Mouse (Mus musculus) layer of hippocampus, adult 8-10 months (tissue): ENCODE results near the gene Arhgef10l. TPM values are rescaled to one million over a fixed set of nuclear protein-coding genes. Genes with fewer than 3 reads are reported as not detected.

Experiments
- DNase-seq, 2 experiments: peaks; one replicate each; pipeline ENCODE4 v3.0.0; 2022; ENCODE audit warnings: low spot score in 2 of 2
- total RNA-seq, 4 experiments: library from RNA; stranded (reverse); gene quantifications; 2 replicates each; pipeline ENCODE4 v1.2.4; 2022

The Arhgef10l gene
- total RNA-seq, 4 experiments from 2014 or later: 44.6 to 55.8 (median 46.7) TPM

DNA sequence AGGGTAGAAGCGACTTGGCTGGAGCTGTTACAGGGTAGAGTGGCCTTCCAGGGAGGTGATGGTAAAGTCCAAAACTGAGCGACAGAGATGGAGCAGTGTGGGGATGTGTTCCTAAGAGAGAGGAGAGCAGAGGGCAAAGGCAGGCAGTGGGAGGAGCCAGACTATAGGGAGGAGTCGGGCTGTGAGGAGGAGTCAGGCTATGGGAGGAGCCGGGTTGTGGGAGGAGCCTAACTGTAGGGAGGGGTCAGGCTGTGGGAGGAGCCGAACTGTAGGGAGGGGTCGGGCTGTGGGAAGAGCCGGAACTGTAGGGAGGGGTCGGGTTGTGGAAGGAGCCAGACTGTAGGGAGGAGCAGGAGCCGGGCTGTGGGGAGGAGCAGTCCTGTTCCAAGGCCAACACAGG is 134.8 kb downstream of the Arhgef10l start:
- no peak for DNase-seq

GRCm38 (mm10) chr4:140529735-140530134 is 136.1 kb downstream of the Arhgef10l start:
- no peak for DNase-seq

DNA sequence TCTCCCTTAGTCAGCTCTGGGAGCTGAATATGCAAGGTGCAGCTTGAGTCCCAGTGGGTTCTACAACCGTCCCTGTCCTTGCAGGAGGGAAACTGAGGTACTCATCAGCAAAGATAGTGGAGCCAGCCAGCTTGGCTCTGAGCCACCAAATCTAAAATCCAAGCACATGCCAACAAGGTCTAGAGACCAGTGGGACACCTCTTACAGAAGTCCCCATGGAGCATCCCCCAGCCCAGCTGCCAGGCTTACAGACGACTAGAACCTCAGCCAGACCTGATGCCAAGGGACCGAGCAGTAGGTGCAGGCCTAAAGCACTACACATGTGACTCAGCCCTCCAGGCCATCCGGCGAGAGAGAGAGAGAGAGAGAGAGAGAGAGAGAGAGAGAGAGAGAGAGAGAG is 137.4 kb downstream of the Arhgef10l start:
- DNase-seq: no peak

- no peak for DNase-seq
Measured at GRCm38 (mm10) chr4:140525674-140526177, 140.1 kb downstream of the Arhgef10l start.

GRCm38 (mm10) chr4:140524927-140525326 is 140.9 kb downstream of the Arhgef10l start:
- no peak for DNase-seq

- DNase-seq: no peak
Measured at GRCm38 (mm10) chr4:140522873-140523272, 142.9 kb downstream of the Arhgef10l start.

DNA sequence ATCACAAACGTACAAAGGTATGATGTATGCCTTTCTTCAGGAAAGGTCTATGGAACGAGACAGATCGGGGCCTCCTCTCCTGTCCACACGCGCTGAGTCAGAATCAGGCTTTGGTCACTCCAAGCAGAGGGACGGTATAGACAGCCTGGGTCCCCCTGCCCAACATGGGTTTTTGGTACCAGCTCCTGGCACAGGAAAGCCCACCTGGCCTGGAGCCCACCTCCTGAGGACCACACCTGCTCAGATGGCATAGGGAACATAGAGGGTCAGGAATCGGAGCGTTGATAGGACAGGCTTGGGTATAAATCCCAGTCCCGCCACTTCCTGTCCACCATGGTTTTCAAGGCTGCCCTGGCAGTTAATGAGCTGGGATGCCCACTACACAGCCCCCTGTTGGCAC is 145.1 kb downstream of the Arhgef10l start:
- no peak for DNase-seq

GRCm38 (mm10) chr4:140513797-140514196 is 152.0 kb downstream of the Arhgef10l start:
- DNase-seq: no peak

GRCm38 (mm10) chr4:140509856-140510255 is 156.0 kb downstream of the Arhgef10l start:
- DNase-seq: no peak

GRCm38 (mm10) chr4:140507172-140507714 is 158.6 kb downstream of the Arhgef10l start:
- DNase-seq: no peak

DNA sequence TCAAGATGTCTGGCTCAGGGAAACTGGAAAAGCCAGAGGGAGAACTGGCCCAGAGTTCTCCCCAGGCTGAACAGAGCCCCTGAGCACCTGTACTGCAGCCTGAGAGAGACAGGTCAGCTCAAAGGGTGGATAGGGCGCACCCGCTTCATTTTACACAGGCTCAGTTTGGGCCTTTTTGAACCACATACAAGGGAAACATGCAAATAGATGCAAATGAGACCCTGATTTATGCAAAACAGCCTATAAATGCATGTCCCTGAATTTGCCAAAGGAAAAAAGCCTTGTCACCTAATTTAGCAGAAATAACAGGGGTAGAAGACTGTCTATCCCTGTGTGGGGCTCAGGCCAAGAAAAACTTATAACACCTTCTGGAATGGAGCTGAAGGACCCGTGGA is 160.2 kb downstream of the Arhgef10l start:
- DNase-seq: no peak

GRCm38 (mm10) chr4:140504921-140505607 is 160.7 kb downstream of the Arhgef10l start:
- no peak for DNase-seq

DNA sequence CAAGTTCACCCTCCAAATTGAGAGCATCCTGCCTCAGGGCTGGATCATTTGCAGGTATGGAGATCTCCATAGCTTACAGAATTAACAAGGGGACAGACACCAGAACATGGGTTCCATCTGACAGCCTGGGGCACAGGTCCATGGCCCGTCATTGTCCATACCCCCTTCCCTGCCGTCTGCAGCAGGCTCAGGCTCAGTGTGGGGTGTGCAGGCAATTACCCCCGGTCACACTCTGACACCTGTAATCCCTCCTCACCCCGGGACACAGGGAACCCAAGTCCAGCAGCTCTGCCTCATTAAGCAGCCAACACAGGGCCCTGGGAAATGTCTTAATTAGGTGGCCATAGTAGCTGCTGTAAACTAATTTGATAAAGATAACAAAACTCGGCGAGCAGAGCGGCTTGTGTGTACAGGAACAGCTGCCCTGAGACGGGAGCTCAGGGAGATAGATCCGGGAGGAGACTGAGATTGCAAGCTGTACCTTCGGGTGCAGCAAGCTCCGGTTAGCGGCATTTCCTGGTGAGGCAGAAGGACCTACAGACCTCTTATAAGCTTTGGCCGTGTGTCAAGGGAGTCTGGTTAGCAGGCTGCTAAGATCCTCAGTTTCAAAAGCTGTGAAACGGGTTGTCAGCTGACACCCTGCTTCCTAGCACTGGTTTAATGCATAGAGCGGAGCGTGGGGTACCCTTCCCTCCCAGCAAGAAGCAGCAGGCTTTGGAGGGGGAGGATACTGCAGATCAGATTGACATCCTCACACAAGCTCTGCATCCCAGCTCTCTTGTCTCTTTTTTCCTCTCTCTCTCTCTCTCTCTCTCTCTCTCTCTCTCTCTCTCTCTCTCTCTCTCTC is 161.5 kb downstream of the Arhgef10l start:
- DNase-seq: no peak

DNA sequence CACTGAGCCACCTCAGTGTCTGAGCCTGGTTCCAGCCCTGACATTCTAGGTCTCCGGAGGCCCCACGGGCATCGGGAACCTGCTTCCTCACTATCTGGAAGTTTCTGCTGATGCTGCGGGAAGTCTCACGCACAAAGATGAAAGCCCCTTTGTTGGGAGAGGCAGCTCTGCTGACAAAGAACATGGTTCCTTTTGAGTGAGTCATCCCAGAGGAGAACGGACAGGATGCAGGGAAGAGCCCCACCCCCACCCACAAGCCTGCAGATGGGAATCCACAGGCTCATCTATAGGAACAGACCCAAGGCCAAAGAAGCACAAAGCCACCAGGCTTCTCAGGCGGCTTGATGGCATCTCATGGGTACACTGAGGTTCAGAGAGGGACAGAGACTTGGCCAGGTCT is 165.0 kb downstream of the Arhgef10l start:
- DNase-seq: no peak

DNA sequence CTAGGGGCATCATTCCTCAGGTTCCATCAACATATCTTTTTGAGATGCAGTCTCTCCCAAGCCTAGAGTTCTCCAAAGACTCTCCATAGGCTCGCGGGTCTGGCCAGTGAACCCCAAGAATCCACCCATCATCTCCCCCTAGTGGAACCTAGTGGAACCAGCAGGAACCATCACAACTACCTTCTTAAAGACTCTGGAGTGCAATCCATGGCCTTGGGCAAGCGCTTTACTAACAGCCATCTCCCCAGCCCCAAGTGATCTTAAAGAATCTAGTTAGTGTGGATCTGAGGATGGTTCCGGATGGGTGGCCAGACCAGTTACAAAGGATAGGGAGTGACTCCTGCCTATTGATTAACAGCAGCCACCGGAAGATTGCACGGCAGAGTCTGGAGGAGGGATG is 166.2 kb downstream of the Arhgef10l start:
- DNase-seq: no peak

GRCm38 (mm10) chr4:140497169-140497568 is 168.6 kb downstream of the Arhgef10l start:
- DNase-seq: no peak

GRCm38 (mm10) chr4:140491555-140491954 is 174.3 kb downstream of the Arhgef10l start:
- DNase-seq: no peak

- no peak for DNase-seq
Measured at GRCm38 (mm10) chr4:140485442-140485841, 180.4 kb downstream of the Arhgef10l start.

DNA sequence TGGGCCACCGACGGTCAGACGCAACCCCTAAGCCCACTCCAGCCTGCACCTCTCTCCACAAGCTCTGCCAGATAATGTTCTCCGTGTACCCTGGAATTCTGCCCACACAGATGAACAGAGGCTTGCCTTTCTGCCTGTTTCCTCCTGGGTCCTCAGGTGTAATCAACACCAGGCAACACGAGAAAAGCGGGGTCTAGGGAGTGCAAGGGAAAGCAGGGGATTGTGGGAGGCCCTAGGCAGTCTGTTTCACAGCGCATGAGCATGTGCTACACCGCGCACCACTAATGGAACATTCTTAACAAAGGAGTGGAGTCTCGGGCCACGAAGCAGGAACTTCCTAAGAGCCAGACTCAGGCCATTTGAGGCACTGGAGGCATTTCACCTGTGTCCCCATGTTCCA is 182.7 kb downstream of the Arhgef10l start:
- DNase-seq: no peak

DNA sequence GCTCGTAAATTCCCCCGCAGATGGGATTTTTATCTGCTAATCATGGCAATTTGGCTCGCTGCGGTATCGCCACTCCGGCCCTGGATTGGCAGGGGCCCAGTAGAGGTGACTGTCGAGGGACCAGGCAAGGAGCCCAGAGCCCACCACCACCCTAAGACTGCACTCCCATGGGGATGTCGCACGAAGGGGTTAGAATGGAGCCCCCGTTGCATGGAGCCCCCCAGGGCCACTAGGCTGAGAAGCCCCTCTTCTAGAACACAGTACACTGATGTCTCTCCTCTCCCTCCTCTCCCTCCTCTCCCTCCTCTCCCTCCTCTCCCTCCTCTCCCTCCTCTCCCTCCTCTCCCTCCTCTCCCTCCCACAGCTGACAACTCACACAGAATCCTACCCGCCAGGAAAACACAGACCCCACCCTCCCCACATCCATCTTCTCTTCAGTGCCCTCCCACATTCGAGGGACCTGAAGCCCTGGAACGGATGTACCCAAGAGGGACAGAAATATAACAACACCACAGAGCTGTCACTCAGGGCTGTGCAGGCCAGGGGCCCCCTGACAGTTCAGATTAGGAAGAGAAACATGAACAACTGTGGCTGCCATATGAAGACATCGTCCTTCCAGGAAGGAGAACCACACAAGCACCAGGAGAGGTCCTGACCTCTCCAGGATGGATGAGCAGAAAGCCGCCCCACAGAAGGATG is 185.3 kb downstream of the Arhgef10l start:
- no peak for DNase-seq

- no peak for DNase-seq
Measured at GRCm38 (mm10) chr4:140475194-140475593, 190.6 kb downstream of the Arhgef10l start.
